17 mouse cellular contexts compared by ENCODE assay signal in the genomic region with DNA sequence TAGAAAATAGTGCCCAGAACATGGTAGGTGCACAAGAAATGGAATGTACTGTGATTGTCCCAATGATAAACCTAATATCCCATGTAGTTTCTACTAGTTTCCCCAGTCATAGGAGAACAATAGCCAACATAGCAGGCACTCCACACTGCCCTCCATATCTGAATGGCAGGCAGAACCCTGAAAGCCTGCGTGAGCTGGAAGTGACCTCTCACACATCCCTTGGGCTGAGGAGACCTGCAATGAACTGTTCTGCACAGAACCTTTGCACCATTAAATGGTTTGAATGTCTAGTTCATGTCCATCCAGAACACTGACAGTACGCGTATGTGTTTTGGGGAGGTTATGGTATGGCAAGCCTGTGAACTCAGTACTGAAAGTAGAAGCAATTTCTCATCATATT. TPM values are rescaled to one million over a fixed set of nuclear protein-coding genes. Genes with fewer than 3 reads are reported as not detected.
"Had no signal": no experiment of that assay in that cellular context is flagged by ENCODE, and none has a peak within 500 bp of the region (broad histone marks: within the 10 kb centered on the region; RNA-seq: fewer than 3 reads in every experiment).

No protein-coding gene starts in this region.

- DNase-seq: forebrain, postnatal 0 days; gastrocnemius, postnatal 14 days; gastrocnemius, postnatal 36 days; heart, postnatal 14 days; heart, postnatal 36 days; kidney, adult 11 months; kidney, adult 2 months; kidney, adult 9 months; kidney, postnatal 25 days; layer of hippocampus, adult 9-11 months; layer of hippocampus, postnatal 36 days; left cerebral cortex, postnatal 4 days had no signal

RNA-seq across cellular contexts. Expression of gene Tmem212, which starts 27.5 kb away (rescaled TPM):
- total RNA-seq: gastrocnemius, adult 18-20 months; gastrocnemius, adult 8-10 months; gastrocnemius, postnatal 14 days; gastrocnemius, postnatal 36 days; heart, adult 8-10 months; heart, postnatal 36 days; hematopoietic stem cell, adult 5-6 weeks; left cerebral cortex, postnatal 25 days had no signal
